Mouse (Mus musculus) liver, adult 2 months (tissue): ENCODE measurements around the gene Eif2ak2.

Experiments
- CTCF ChIP-seq: fragments of 200-500 bp; IDR thresholded peaks from 2 replicates; pipeline ENCODE4 v1.5.1; 2011; ENCODE audit warnings: low read depth, low read length, control low read depth
- POLR2A ChIP-seq: fragments of 200-500 bp; IDR thresholded peaks from 2 replicates; pipeline ENCODE4 v1.6.1; 2011; ENCODE audit warnings: low read length, control low read depth; ENCODE audit not compliant: insufficient read depth; ENCODE audit errors: extremely low read depth

DNA sequence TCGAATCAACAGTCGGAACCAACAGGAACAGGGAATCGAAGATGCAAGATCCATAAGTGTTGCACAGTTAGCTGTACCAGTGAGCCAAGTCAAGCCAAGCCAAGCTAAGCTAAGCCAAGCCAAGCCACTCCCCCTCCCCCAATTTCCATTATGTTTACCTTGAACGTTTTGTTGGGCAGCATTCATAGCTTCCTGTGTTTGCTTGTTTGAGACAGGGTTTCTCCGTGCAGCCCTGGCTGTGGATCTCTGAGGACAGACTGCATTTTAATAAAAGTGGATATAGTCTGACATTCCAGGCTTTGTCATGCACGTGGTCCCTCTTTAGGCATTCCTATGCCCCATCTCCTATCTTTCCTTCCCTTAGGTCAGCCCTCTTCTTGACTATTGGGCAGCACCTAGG lies 33.4 kb upstream of the Eif2ak2 start:
- TF ChIP-seq CTCF (no peak), POLR2A (no peak)
